Mouse (Mus musculus): Measurements from ENCODE around the gene Gpr162. TPM values are rescaled to one million over a fixed set of nuclear protein-coding genes. Genes with fewer than 3 reads are reported as not detected.
A peak's percentile ranks its signal among the peaks of the same experiment; 100 is the strongest.
"Not testable (repeated sequence)": the region's sequence is repeated elsewhere in the genome, so short reads cannot be mapped to it uniquely, and the experiment has no call there.

Gene Gpr162
- total and polyA plus RNA-seq, 3 experiments = 0.41 to 1.0 (median 0.44) TPM

DNA sequence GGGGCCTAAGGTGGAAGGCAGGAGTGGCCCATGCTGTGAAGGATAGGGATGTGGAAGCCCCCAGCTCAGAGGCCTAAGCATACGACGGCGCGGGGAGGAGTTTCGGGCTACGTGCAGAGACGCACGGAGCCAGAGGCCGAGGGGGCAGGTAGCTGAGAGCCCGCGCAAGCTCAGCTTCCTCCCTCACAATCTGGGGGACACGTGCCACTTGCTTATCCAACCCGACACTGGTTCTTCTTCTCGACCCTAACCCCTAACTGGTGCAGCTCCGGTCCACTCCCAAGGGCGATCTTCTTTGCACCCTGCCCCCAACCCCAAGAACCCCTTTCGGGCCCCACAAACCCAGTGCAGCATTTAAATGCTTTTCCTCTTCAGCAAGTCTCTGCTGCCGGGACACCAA lies 50.3 kb downstream of the Gpr162 start:
- peak; percentile 72 to 75 for DNase-seq
- Histone ChIP-seq H3K27me3 (ENCODE audit: control insufficient read depth, insufficient read depth, low read length) (no peaks in the 10 kb centered on the region), H3K27ac (peak overlapping the region; percentile 92), H3K36me3 (ENCODE audit: control insufficient read depth, insufficient read depth, low read length) (no peaks in the 10 kb centered on the region; the same call in 1 of the 2 replicates), H3K4me3 (peak overlapping the region; percentile 85), H3K4me1 (ENCODE audit: control insufficient read depth, insufficient read depth, low read length) (peaks cover 8% of the 10 kb centered on the region), H3K79me2 (replicated peaks; ENCODE audit: control insufficient read depth, insufficient read depth, low read length) (no peaks in the 10 kb centered on the region), H3K9ac (ENCODE audit: low read depth, low read length) (peak overlapping the region; percentile 70)
- WGBS = under 1% methylated on average over 18 of the region's 18 CpGs
- intact Hi-C loops (cut with DNase I) = no loop called here
- TF ChIP-seq EP300 (IDR thresholded peaks at IDR 0.05; ENCODE audit: insufficient read depth, low read depth, low read length) (no peak), CTCF (IDR thresholded peaks at IDR 0.05) (no peak), POLR2A (IDR thresholded peaks at IDR 0.05; ENCODE audit: insufficient read depth, low read depth, low read length) (no peak; the same call in 1 of the 2 replicates)

DNA sequence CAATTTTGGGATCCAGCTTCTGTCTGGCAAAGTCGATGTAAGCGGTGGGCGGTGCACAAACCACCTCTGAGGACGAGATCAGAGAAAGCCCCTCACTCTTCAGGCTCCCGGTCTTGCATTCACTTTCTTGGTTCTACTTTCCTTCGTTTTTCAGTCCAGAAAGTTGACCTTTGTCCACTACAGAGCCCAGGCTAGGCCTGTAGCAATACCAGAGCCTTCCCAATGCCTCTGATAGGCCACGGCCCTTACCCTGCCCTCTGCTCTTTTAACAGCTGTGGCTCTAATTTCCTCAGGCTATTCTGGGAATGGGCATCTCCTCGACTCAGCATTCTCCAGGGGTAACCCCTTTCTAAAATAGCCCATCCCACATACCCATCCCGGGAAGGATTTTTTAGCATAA lies 50.9 kb downstream of the Gpr162 start:
- peak overlapping the region; percentile 70 for H3K9ac ChIP-seq (ENCODE audit: low read depth, low read length)
- no peaks in the 10 kb centered on the region; the same call in 1 of the 2 replicates for H3K36me3 ChIP-seq (ENCODE audit: control insufficient read depth, insufficient read depth, low read length)
- H3K27ac ChIP-seq = peak overlapping the region; percentile 92
- peak; percentile 12 to 24 for DNase-seq
- peak overlapping the region; percentile 85 for H3K4me3 ChIP-seq
- TF ChIP-seq EP300 (IDR thresholded peaks at IDR 0.05; ENCODE audit: insufficient read depth, low read depth, low read length) (no peak), POLR2A (IDR thresholded peaks at IDR 0.05; ENCODE audit: insufficient read depth, low read depth, low read length) (no peak), CTCF (IDR thresholded peaks at IDR 0.05) (no peak)
- H3K4me1 ChIP-seq (ENCODE audit: control insufficient read depth, insufficient read depth, low read length) = peaks cover 13% of the 10 kb centered on the region
- 27% methylated on average over 9 of the region's 9 CpGs for WGBS
- intact Hi-C loops (cut with DNase I) = no loop called here
- H3K79me2 ChIP-seq (replicated peaks; ENCODE audit: control insufficient read depth, insufficient read depth, low read length) = no peaks in the 10 kb centered on the region
- no peaks in the 10 kb centered on the region for H3K27me3 ChIP-seq (ENCODE audit: control insufficient read depth, insufficient read depth, low read length)

DNA sequence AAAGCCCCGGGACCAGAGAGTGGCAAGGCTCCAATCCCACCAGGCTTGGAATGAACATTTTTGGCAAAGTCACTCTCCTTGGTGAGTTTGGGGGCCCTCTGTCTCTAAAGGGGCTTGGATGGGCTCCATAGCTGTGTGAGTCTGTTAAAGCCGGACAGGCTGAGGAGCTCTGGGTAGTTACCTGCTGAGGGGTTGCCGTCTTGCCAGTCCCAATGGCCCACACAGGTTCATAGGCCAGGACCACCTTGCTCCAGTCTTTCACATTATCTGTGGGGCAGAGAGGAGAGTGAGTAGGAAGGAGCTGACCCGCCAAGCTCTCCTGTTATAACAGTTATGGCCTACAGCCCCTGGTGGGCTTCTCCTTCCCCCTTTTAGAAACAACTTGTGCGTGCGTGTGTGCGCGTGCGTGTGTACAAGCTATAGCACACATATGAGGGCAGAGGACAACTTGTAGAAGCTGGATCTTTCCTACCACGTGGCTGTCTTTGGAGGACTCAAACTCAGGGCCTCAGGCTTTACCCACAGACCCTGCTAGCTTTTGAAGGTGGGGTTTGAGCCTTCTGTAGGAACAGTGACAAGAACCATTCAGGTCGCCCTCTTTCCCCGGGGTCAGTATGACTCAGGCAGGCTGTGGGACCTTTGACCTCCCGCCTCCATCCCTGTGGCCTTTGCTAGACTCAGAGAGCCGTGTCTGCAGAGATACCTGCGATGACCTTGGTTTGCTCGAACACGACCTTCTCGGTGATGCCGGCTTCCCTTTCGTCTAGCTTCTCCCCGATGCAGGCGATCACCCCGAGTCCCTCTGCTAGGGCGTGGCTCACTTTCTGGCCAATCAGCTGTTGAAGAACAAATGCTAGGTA lies 51.9 kb downstream of the Gpr162 start:
- no peaks in the 10 kb centered on the region for H3K27me3 ChIP-seq (ENCODE audit: control insufficient read depth, insufficient read depth, low read length)
- H3K4me3 ChIP-seq = no peak overlapping the region; the same call in 1 of the 2 replicates
- DNase-seq = peak; percentile 7 to 13
- TF ChIP-seq CTCF (IDR thresholded peaks at IDR 0.05) = no peak
- TF ChIP-seq POLR2A (IDR thresholded peaks at IDR 0.05; ENCODE audit: insufficient read depth, low read depth, low read length) = no peak
- WGBS = 72% methylated on average over 24 of the region's 24 CpGs
- intact Hi-C loops (cut with DNase I) = no loop called here
- H3K27ac ChIP-seq = no peak overlapping the region
- H3K9ac ChIP-seq (ENCODE audit: low read depth, low read length) = no peak overlapping the region
- H3K4me1 ChIP-seq (ENCODE audit: control insufficient read depth, insufficient read depth, low read length) = peaks cover 16% of the 10 kb centered on the region
- no peaks in the 10 kb centered on the region; the same call in 1 of the 2 replicates for H3K36me3 ChIP-seq (ENCODE audit: control insufficient read depth, insufficient read depth, low read length)
- no peaks in the 10 kb centered on the region for H3K79me2 ChIP-seq (replicated peaks; ENCODE audit: control insufficient read depth, insufficient read depth, low read length)

DNA sequence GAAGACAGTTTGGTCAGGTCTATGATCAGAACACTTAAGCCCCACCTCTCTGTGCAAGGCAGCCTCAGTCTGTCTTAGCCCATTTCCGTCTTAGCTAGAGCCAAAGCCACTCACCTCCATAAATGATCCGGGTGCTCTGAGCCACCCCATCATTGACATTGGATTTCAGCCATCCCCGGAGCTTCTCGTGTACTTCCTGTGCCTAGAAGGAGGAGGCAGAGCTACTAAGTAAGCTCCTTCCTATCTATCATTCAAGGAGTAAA lies 52.4 kb downstream of the Gpr162 start:
- no peaks in the 10 kb centered on the region; the same call in 1 of the 2 replicates for H3K36me3 ChIP-seq (ENCODE audit: control insufficient read depth, insufficient read depth, low read length)
- H3K27me3 ChIP-seq (ENCODE audit: control insufficient read depth, insufficient read depth, low read length) = no peaks in the 10 kb centered on the region
- WGBS = 41% methylated on average over 4 of the region's 4 CpGs
- no peak for DNase-seq
- peaks cover 16% of the 10 kb centered on the region for H3K4me1 ChIP-seq (ENCODE audit: control insufficient read depth, insufficient read depth, low read length)
- intact Hi-C loops (cut with DNase I) = no loop called here
- no peak overlapping the region for H3K4me3 ChIP-seq
- no peak overlapping the region for H3K9ac ChIP-seq (ENCODE audit: low read depth, low read length)
- no peaks in the 10 kb centered on the region for H3K79me2 ChIP-seq (replicated peaks; ENCODE audit: control insufficient read depth, insufficient read depth, low read length)
- H3K27ac ChIP-seq = no peak overlapping the region
- no peak for TF ChIP-seq POLR2A (IDR thresholded peaks at IDR 0.05; ENCODE audit: insufficient read depth, low read depth, low read length)
- no peak for TF ChIP-seq CTCF (IDR thresholded peaks at IDR 0.05)
- no peak for TF ChIP-seq EP300 (IDR thresholded peaks at IDR 0.05; ENCODE audit: insufficient read depth, low read depth, low read length)

DNA sequence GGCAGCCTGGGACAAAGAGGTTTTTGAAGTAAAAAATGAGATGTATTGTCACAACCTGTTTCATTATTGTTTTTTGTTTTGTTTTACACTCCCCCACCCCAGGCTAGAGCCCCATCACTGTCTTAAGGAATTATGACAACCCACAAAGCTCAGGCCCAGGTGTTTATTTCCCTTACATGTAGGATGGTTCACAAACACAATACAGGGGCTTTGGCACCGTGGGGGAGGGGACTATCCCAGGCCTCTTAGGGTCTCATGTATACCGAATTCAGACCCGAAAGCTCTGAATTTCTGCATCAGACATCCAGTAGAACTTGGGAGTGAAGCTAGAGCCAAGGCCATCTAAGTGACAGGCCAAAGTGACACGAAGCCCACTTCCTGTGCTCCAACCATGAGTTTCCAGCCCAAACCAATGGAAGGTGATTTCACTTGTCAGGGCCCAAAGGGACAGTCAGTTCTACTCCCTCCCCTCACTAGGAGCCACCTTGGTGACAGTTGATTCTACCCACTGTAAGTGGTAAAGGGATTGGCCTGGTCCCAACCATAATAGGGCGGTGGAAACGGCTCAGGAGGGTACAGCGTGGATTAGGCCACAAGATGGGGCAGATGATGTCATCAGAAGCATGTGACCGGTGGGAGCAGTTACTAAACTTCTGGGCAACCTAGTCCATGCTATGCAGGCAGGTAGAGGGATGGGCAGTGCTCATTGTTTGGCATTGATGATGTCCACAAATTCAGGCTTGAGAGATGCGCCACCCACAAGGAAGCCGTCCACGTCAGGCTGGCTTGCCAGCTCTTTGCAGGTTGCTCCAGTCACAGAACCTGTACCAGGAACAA lies 53.0 kb downstream of the Gpr162 start:
- peaks cover 16% of the 10 kb centered on the region for H3K4me1 ChIP-seq (ENCODE audit: control insufficient read depth, insufficient read depth, low read length)
- H3K36me3 ChIP-seq (ENCODE audit: control insufficient read depth, insufficient read depth, low read length); H3K9ac ChIP-seq (ENCODE audit: low read depth, low read length); H3K27ac ChIP-seq; intact Hi-C loops (cut with DNase I); H3K79me2 ChIP-seq (replicated peaks; ENCODE audit: control insufficient read depth, insufficient read depth, low read length); H3K4me3 ChIP-seq; H3K27me3 ChIP-seq (ENCODE audit: control insufficient read depth, insufficient read depth, low read length): not testable (repeated sequence)
- WGBS = 70% methylated on average over 11 of the region's 11 CpGs
- peak; percentile 10 to 16 for DNase-seq

Data from heart, adult 2 months (tissue).